Comparison of ENCODE assay signal across 19 mouse cellular contexts in the genomic region with DNA sequence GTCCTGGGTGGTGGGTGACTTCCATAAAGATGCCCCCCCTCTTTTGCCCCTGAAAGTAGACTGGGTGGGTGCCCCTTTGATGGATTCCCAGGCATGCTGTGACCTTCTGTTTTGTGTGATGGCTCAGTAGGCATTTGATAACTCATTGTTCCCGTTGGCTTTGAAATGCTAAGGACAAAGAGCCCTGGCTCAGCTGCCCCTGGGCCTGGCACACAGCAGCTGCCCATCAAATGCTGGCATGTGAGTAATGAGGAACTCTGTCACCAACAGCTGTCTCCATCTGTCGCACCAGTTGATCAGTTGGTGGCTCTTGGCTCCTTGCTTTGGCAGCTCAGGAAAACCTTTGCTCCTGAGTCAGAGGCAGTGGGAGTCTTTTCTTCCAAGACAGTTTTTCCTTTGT.
A peak's percentile ranks its signal among the peaks of the same experiment; 100 is the strongest.
DNase-seq lines count a peak whose midpoint lies in the region; ATAC-seq lines count a peak whose summit lies in the region.
"Had no signal": no experiment of that assay in that cellular context is flagged by ENCODE, and none has a peak within 500 bp of the region (broad histone marks: within the 10 kb centered on the region; RNA-seq: fewer than 3 reads in every experiment).

No protein-coding gene starts in this region.

- ATAC-seq in heart, embryonic 12.5 days (ENCODE audit: insufficient number of reproducible peaks, low FRiP score) = no peak
- ATAC-seq in neural tube, embryonic 12.5 days (ENCODE audit: low FRiP score, low read depth) = peak; percentile 30; the same call in 1 of the 2 replicates
- no peak for ATAC-seq in kidney, embryonic 14.5 days (ENCODE audit: low FRiP score, low TSS enrichment)
- ATAC-seq: intestine, embryonic 15.5 days; lung, postnatal 0 days had no signal

- no peaks in the 10 kb centered on the region for H3K36me3 ChIP-seq in heart, embryonic 12.5 days
- no peaks in the 10 kb centered on the region for H3K36me3 ChIP-seq in neural tube, embryonic 12.5 days
- no peaks in the 10 kb centered on the region for H3K36me3 ChIP-seq in kidney, embryonic 14.5 days (ENCODE audit: control insufficient read depth, insufficient read depth, low read length)
- H3K36me3 ChIP-seq: embryonic facial prominence, embryonic 15.5 days; intestine, embryonic 15.5 days; kidney, embryonic 15.5 days; limb, embryonic 12.5 days; liver, embryonic 15.5 days; neural tube, embryonic 15.5 days had no signal

- H3K4me2 ChIP-seq in heart, embryonic 12.5 days = no peak overlapping the region
- H3K4me2 ChIP-seq in neural tube, embryonic 12.5 days (replicated peaks) = no peak overlapping the region
- H3K4me2 ChIP-seq in kidney, embryonic 14.5 days (replicated peaks; ENCODE audit: low read depth, low read length) = no peak overlapping the region
- H3K4me2 ChIP-seq: embryonic facial prominence, embryonic 15.5 days; heart, embryonic 11.5 days; intestine, embryonic 15.5 days; kidney, embryonic 15.5 days; limb, embryonic 12.5 days; liver, embryonic 15.5 days; neural tube, embryonic 15.5 days had no signal

- no peak overlapping the region for H3K27ac ChIP-seq in heart, embryonic 12.5 days (ENCODE audit: poor library complexity, severe bottlenecking)
- H3K27ac ChIP-seq in neural tube, embryonic 12.5 days = no peak overlapping the region
- no peak overlapping the region for H3K27ac ChIP-seq in kidney, embryonic 14.5 days (ENCODE audit: low read depth, low read length)
- H3K27ac ChIP-seq: embryonic facial prominence, embryonic 15.5 days; intestine, embryonic 15.5 days; kidney, embryonic 15.5 days; limb, embryonic 12.5 days; liver, embryonic 15.5 days; neural tube, embryonic 15.5 days had no signal

- no peaks in the 10 kb centered on the region for H3K9me3 ChIP-seq in heart, embryonic 12.5 days (replicated peaks)
- H3K9me3 ChIP-seq in neural tube, embryonic 12.5 days = no peaks in the 10 kb centered on the region
- H3K9me3 ChIP-seq in kidney, embryonic 14.5 days (ENCODE audit: control insufficient read depth, low read length) = no peaks in the 10 kb centered on the region
- H3K9me3 ChIP-seq: embryonic facial prominence, embryonic 15.5 days; intestine, embryonic 15.5 days; kidney, embryonic 15.5 days; limb, embryonic 12.5 days; liver, embryonic 15.5 days; neural tube, embryonic 15.5 days had no signal

- WGBS in heart, embryonic 12.5 days = 56% methylated on average over 2 of the region's 2 CpGs
- whole genome bisulfite sequencing in neural tube, embryonic 12.5 days = 41% methylated on average over 2 of the region's 2 CpGs
- WGBS in kidney, embryonic 14.5 days = 69% methylated on average over 2 of the region's 2 CpGs

- H3K4me1 ChIP-seq in heart, embryonic 12.5 days (replicated peaks) = no peaks in the 10 kb centered on the region
- H3K4me1 ChIP-seq in neural tube, embryonic 12.5 days = 0 out of 2 replicates have a peak, but pooled peaks cover 10% of the 10 kb centered on the region
- no peaks in the 10 kb centered on the region for H3K4me1 ChIP-seq in kidney, embryonic 14.5 days (ENCODE audit: control insufficient read depth, insufficient read depth, low read length)
- H3K4me1 ChIP-seq: intestine, embryonic 15.5 days; kidney, embryonic 15.5 days; limb, embryonic 12.5 days; liver, embryonic 15.5 days; neural tube, embryonic 15.5 days had no signal

- DNase-seq in cerebellum, postnatal 14 days = peak; percentile 27 to 33
- no peak for DNase-seq in cerebellum, postnatal 36 days
- peak; percentile 81 for DNase-seq in heart, adult 11 months
- no peak for DNase-seq in neural tube, embryonic 10.5 days (ENCODE audit: extremely low spot score, low spot score)
- DNase-seq in retina, postnatal 1 day = peak; percentile 92
- DNase-seq: adrenal gland, adult 8-10 months; cerebellum, adult 18-20 months had no signal

- no peak overlapping the region for H3K4me3 ChIP-seq in heart, embryonic 12.5 days
- H3K4me3 ChIP-seq in neural tube, embryonic 12.5 days = no peak overlapping the region
- no peak overlapping the region for H3K4me3 ChIP-seq in kidney, embryonic 14.5 days (ENCODE audit: low read length)
- H3K4me3 ChIP-seq: embryonic facial prominence, embryonic 15.5 days; intestine, embryonic 15.5 days; kidney, embryonic 15.5 days; limb, embryonic 12.5 days; liver, embryonic 15.5 days; neural tube, embryonic 15.5 days had no signal

- H3K9ac ChIP-seq in heart, embryonic 12.5 days = no peak overlapping the region
- H3K9ac ChIP-seq in neural tube, embryonic 12.5 days = no peak overlapping the region
- no peak overlapping the region for H3K9ac ChIP-seq in kidney, embryonic 14.5 days (ENCODE audit: low read depth, low read length)
- H3K9ac ChIP-seq: embryonic facial prominence, embryonic 15.5 days; intestine, embryonic 15.5 days; kidney, embryonic 15.5 days; limb, embryonic 12.5 days; liver, embryonic 15.5 days; neural tube, embryonic 15.5 days had no signal

- no peaks in the 10 kb centered on the region for H3K27me3 ChIP-seq in heart, embryonic 12.5 days (replicated peaks)
- H3K27me3 ChIP-seq in neural tube, embryonic 12.5 days (replicated peaks) = no peaks in the 10 kb centered on the region
- no peaks in the 10 kb centered on the region for H3K27me3 ChIP-seq in kidney, embryonic 14.5 days (ENCODE audit: control insufficient read depth, insufficient read depth, low read length)
- H3K27me3 ChIP-seq: CH12.LX; embryonic facial prominence, embryonic 15.5 days; intestine, embryonic 15.5 days; kidney, embryonic 15.5 days; limb, embryonic 12.5 days; liver, embryonic 15.5 days; neural tube, embryonic 15.5 days had no signal

Comparison
In these comparisons a context has a peak if more than half of its experiments do, and no peak if none do; other contexts are left out.
1. DNase-seq: peak in cerebellum, postnatal 14 days (2 of 2), heart, adult 11 months (single experiment) and retina, postnatal 1 day (single experiment); none in cerebellum, postnatal 36 days (0 of 2) and neural tube, embryonic 10.5 days (single experiment).